Comparison of ENCODE assay signal across 8 mouse cellular contexts in the genomic region with DNA sequence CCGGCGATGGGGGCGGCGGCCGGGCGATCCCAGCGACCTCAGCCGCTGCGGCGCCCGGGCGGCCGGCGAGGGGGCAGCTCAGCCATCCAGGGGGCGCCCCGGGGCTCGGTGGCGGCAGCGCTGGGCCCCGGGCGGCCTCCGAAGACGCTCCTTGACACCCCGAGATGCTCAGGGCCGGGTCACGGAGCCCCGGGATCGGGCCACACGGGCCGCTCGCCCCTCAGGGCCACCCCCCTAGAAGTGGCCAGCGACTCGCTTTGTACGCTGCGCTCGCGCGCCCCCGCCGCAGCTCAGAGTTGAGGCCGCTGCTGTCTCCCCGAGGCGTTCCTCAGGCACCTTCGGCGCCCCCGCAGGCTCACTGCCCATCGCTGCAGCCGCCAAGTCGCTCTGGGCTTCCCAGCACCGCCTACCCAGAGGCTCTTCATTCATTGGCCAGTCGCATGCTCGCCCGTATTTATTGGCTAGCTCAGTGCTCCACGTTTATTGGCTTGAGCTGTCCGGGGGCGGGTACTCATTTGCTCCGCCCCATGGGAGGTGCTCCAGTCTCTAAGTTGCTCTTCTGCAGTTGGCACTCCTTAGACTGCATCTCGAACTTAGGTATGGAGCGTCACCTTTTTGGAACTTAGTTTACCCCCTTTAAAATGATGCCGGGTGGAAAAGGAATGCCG. TPM values are rescaled to one million over a fixed set of nuclear protein-coding genes. Genes with fewer than 3 reads are reported as not detected.
DNase-seq lines count a peak whose midpoint lies in the region; ATAC-seq lines count a peak whose summit lies in the region.

TSS of gene Dexi (minus strand) at position 357 of the 668 bp plus-strand sequence.

- peak within 1 kb of the TSS; percentile 79 for H3K4me2 ChIP-seq in hindbrain, embryonic 11.5 days (replicated peaks; ENCODE audit: low read depth, low read length)

- under 1% methylated on average over 30 of the region's 61 CpGs for WGBS in hindbrain, embryonic 11.5 days

- no peaks in the 10 kb centered on the region for H3K9me3 ChIP-seq in hindbrain, embryonic 11.5 days (ENCODE audit: control insufficient read depth, low read length)

- H3K27ac ChIP-seq in hindbrain, embryonic 11.5 days (ENCODE audit: low read depth, low read length): peak within 1 kb of the TSS; percentile 77

- H3K9ac ChIP-seq in hindbrain, embryonic 11.5 days (ENCODE audit: low read depth, low read length): peak within 1 kb of the TSS; percentile 79

- no peaks in the 10 kb centered on the region for H3K27me3 ChIP-seq in hindbrain, embryonic 11.5 days (ENCODE audit: control insufficient read depth, insufficient read depth, low read length)

- peak; percentile 93 for ATAC-seq in hindbrain, embryonic 11.5 days (ENCODE audit: low FRiP score)

- no peaks in the 10 kb centered on the region for H3K36me3 ChIP-seq in hindbrain, embryonic 11.5 days (ENCODE audit: control insufficient read depth, insufficient read depth, low read length)

- H3K4me1 ChIP-seq in hindbrain, embryonic 11.5 days (replicated peaks; ENCODE audit: control insufficient read depth, insufficient read depth, low read length): peaks cover 10% of the 10 kb centered on the region

- DNase-seq in Muller cell, postnatal 12 days (ENCODE audit: inconsistent ontology term): peak; percentile 96
- DNase-seq in cerebellum, adult 9-11 months: peak; percentile 99
- DNase-seq in frontal cortex, adult 2 months (ENCODE audit: extremely low spot score in 1 of 2, low spot score in 1 of 2): peak; percentile 97 to 98
- DNase-seq in hindbrain, embryonic 11.5 days (ENCODE audit: low spot score): peak; percentile 93
- peak; percentile 91 to 94 for DNase-seq in layer of hippocampus, postnatal 10 days (ENCODE audit: low spot score in 2 of 2)
- peak; percentile 97 for DNase-seq in lung, postnatal 10 days
- DNase-seq in ovary, postnatal 36 days (ENCODE audit: low spot score): peak; percentile 94
- peak; percentile 94 for DNase-seq in thymus, postnatal 25 days

- peak within 1 kb of the TSS; percentile 69 for H3K4me3 ChIP-seq in hindbrain, embryonic 11.5 days (ENCODE audit: low read depth, low read length)

RNA-seq across cellular contexts. Expression of gene Dexi, which starts in this region (rescaled TPM):
- polyA plus RNA-seq in frontal cortex, adult 2 months (2012; rRNA removed): 65.7 and 77.7 TPM in 2 replicates
- 21.9 and 23.2 TPM in 2 replicates for polyA plus RNA-seq in hindbrain, embryonic 11.5 days (2014; fragmentation: Nextera tagmentation; extraction: Ambion mirVana)
- 10 to 100 TPM; 33.0 to 35.5 TPM for total RNA-seq in layer of hippocampus, postnatal 10 days (2021)

Comparison
In these comparisons a context has a peak if more than half of its experiments do, and no peak if none do; other contexts are left out.
1. Peak in every context shown above with its lines: DNase-seq, ATAC-seq, H3K4me3 ChIP-seq and H3K27ac ChIP-seq.